Mouse (Mus musculus) c-Kit-positive CD71-negative TER-119-negative erythroid progenitor cells, embryonic 14.5 days (primary cell): ENCODE data around the gene Tln2.

ENCODE experiments used
- DNase-seq: peaks from one replicate; pipeline ENCODE4 v3.0.0-alpha.2; 2013; ENCODE audit warnings: low read depth

The Tln2 gene

DNA sequence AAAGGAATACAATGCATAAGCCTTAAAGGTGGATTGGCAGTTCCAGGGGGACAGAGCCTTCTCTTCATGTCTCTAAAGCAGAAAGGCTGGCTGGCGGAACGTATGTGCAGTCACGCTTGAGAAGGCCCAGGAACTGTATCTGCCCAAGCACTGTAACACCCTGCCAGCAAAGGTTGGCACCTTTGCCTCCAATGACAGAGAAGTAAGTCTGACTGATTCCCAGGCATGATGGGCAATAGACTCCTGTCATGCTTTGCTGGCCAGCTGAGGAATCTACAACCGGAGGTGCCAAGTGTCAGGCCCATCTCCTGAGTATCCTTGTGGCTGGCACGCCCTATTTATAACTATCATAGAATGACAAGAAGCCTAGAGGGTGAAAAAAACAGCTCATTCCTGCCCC lies 83.3 kb downstream of the Tln2 start:
- DNase-seq, result no peak

DNA sequence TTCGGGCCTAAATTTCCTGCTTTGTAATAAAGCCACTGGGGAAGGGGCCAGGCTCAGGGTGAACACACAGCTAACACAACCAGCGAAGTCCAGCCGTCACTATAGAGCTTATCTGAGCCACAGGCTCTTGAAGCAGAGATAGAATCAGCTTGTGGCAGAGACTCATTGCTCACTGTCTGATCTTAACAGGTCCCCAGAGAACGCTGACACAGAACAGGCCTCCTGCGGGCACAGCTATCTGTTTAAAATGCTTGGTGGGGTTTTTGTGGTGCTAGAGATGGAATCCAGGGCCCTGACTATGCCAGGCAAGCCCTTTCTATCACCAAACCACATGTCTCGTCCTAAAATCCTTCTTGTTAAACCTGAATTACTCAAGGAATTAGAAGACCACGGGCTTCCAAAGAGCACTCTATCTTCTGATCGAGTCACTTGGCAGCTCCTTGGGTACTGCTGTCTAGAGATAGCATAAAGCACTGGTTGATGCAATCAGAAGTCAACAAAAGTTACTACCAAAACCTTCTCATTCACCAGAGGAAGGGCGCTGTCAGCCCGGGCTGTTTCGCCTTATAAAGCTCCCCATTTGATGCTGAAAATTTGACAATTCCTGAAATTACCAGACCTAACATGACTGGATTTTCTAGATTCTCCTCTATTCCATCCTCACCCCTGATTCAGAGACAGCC lies 95.9 kb downstream of the Tln2 start:
- DNase-seq, result no peak

- no peak for DNase-seq
These were observed 118.0 kb downstream of the Tln2 start for GRCm38 (mm10) chr9:67441484-67441883.

- DNase-seq, result no peak
These were observed 122.0 kb downstream of the Tln2 start for GRCm38 (mm10) chr9:67437511-67437910.

DNA sequence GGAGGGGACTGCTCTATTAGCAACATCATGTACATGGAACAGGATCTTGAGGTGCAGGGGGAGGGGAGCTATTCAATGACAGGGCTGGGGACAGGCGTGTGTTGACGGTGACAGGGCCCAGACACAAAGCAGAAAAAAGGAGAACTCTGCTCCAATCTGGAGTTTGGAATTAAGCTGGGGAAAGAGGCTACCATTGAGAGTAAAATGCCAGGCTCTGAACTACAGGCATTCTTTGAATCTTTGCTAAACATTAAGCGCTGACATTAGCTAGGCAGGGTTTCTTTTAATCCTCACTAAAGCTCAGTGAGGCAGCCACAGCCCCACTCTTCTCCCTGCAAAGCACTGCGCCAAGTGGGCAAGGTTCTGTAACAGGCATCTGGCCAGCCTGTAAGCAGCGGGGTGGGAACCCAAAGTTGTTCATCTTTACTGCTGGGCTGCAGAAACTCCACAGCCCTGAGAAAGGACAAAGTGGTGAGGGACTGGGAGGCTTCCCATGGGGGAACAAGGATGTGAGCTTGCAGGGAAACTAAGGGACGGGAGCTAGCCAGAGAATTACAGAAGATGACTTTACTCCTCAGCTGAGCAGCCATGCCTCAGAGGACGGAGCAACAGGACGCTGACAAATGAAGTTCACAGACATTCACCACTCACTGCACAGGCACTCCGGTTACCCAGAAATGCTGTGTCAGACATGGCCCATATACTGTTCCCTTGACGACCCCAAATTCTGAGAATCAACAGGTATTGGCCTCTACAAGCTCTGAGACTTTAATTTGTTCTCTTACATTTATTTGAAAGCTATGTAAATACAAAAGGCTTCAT lies 124.0 kb downstream of the Tln2 start:
- no peak for DNase-seq

- no peak for DNase-seq
These were observed 130.2 kb downstream of the Tln2 start for GRCm38 (mm10) chr9:67429199-67429892.

DNA sequence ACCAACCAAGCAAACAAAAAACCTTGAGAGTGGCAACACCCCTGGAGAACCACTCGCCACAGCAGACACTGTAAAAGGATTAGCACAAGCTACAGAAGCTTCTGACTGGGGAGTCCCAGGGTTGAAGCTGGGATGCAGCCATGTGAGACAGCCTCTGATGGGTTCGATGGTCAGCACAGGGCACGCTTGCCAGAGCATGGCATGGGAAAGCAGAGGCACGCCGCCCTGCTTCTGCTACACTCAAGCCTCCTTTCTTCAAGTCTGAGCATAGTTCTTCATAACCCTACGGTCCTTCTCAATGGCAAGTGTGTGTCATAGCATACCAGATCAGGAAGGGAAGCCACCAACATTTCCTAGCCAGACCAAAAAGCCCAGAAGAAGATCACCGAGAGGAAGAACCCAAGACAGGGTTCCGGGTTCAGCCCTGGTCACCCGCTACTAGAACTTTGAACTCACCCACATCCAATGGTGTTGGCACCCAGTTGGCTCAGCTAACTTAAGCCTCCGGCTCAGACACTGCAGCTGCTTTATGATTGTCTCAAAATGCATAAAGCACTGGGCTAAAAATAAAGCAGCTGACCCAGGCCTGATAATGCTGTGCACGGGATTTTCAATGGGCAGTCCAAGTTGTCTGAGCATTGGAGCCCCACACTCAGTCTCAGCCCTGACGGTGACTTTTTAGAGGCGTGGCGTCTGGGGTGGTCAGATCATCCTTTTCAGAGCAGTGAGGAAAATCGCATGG lies 131.0 kb downstream of the Tln2 start:
- DNase-seq, result no peak

GRCm38 (mm10) chr9:67426304-67426703 lies 133.2 kb downstream of the Tln2 start:
- DNase-seq, result no peak

DNA sequence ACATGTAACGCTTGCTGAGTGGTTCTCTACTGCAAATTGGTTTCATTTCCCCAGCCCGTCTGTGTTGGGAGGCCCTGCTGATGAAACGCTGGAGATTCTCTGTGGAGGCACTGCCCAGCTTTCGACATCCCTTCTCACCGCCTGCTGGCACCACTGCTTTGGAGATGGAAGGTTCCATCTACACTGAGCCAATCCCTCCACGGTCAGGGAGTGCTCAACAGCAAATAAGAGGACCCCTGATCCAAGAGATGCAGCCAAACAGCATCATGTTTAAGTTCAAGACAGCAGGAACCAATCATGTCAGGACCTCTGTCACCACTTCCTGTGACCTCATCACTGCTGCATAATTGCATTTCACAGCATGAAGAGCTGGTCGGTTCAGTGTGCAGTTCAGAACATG lies 135.4 kb downstream of the Tln2 start:
- DNase-seq, result peak; percentile 17

GRCm38 (mm10) chr9:67418092-67418491 lies 141.4 kb downstream of the Tln2 start:
- no peak for DNase-seq

- no peak for DNase-seq
These were observed 148.8 kb downstream of the Tln2 start for GRCm38 (mm10) chr9:67410667-67411066.

DNA sequence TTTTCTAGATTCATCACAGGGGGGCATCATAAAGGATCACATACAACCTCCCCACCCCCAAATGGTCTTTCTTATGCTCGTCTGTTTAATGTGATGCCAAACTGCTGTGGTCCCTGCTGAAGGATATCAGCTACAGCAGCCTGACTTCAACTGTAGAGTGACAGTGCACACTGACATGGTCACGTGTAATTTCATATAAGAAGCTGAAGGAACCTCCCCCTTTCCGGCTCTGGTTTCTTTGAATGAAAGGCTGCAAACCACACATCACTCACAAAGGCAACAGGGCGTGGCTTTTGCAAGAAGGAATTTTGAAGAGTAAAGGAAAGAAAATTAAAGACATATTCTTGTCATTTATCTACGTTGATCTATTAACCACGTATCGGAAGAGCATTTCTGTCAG lies 154.8 kb downstream of the Tln2 start:
- peak; percentile 31 for DNase-seq

GRCm38 (mm10) chr9:67399563-67399962 lies 159.9 kb downstream of the Tln2 start:
- no peak for DNase-seq

GRCm38 (mm10) chr9:67397756-67398155 lies 161.7 kb downstream of the Tln2 start:
- DNase-seq, result no peak

- no peak for DNase-seq
These were observed 163.1 kb downstream of the Tln2 start for GRCm38 (mm10) chr9:67396446-67396845.

DNA sequence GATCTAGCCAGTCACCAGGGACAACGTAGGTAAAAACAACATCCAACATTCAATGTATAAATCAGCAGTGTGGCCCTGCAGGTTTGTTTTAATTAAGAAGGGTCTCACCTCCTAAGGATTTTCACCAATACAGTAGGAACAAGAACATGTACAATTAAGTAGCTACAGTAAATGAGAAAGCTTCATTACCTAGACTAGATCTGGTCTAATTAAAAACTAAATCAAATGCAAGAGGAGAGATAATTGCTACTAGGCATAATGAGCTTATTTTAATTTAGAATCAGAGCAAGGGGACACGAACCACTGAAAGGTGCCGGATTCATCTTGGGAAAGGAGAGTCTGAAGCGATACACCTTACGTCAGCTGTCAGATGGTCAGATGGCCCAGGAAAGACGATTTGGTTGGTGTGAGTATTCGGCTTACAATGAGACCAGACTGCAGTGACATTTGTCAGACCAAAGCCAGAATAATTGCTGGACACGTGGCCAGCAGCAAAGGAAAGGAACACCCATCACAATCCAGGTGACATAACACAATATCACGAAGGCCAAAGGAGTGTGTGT lies 175.4 kb downstream of the Tln2 start:
- DNase-seq, result no peak

GRCm38 (mm10) chr9:67380095-67380494 lies 179.4 kb downstream of the Tln2 start:
- DNase-seq, result no peak

GRCm38 (mm10) chr9:67378772-67379171 lies 180.7 kb downstream of the Tln2 start:
- no peak for DNase-seq

- no peak for DNase-seq
These were observed 191.4 kb downstream of the Tln2 start for GRCm38 (mm10) chr9:67368078-67368477.

DNA sequence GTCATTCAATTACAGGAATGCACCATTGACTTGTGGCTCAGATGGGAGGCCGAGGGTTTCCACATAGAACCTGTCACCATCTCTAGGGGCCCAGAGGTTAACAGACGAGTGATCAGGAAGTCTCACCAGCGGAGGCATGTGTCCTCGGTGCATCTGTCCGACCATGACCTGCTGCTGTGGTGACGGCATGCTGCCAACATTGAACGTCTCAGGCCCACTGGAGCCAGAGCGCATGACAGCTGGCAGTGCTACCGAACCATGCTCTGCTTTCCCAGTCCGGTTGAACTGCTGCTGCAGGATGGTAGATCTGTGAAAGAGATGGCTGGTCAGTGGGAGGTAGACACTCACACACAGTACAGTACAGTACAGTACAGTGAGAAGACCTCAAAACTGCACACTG lies 197.0 kb downstream of the Tln2 start:
- no peak for DNase-seq

GRCm38 (mm10) chr9:67362053-67362452 lies 197.4 kb downstream of the Tln2 start:
- DNase-seq, result no peak

- DNase-seq, result no peak
These were observed 198.0 kb downstream of the Tln2 start for GRCm38 (mm10) chr9:67361511-67361910.
